Mouse (Mus musculus) stomach, adult 2 months (tissue): Measurements from ENCODE around the gene Drc3. TPM values are rescaled to one million over a fixed set of nuclear protein-coding genes. Genes with fewer than 3 reads are reported as not detected.

Experiments
- polyA plus RNA-seq: library from polyadenylated mRNA; depleted of rRNA; stranded (reverse); fragments of >200 nt; gene quantifications from 2 replicates; pipeline ENCODE4 v1.2.3, GENCODE M21; 2012; rRNA removed

Gene Drc3
- polyA plus RNA-seq, result 0.12 TPM in 1 of 2 replicates, not detected in the other

GRCm38 (mm10) chr11:60352559-60353411 is at the start of gene Drc3, which contains the start of gene Tom1l2:
Gene Drc3 (plus strand): TSS chr11:60353329.
Gene Tom1l2 (minus strand): TSS chr11:60352905.

GRCm38 (mm10) chr11:60416963-60417716 is 64.0 kb downstream of the Drc3 start, which contains the start of gene Gid4:
Gene Gid4 (plus strand): TSS chr11:60417145.

GRCm38 (mm10) chr11:60417717-60418472 is 64.8 kb downstream of the Drc3 start, which contains the start of gene Atpaf2:
Gene Atpaf2 (minus strand): TSS chr11:60418457.

Other genes with a start within 250 kb of the Drc3 start
- 32.3 TPM in 2 replicates for gene Rai1, start 248.3 kb upstream of the Drc3 start, polyA plus RNA-seq
- 81.7 and 91.5 TPM in 2 replicates for gene Srebf1, start 130.7 kb upstream of the Drc3 start, polyA plus RNA-seq
- gene Tom1l2, start 424 bp upstream of the Drc3 start, polyA plus RNA-seq, result 39.9 and 40.3 TPM in 2 replicates
- 9.9 and 12.3 TPM in 2 replicates for gene Gid4, start 63.8 kb downstream of the Drc3 start, polyA plus RNA-seq
- gene Atpaf2, start 65.1 kb downstream of the Drc3 start, polyA plus RNA-seq, result 15.6 and 22.1 TPM in 2 replicates
- gene Drg2, start 101.3 kb downstream of the Drc3 start, polyA plus RNA-seq, result 21.5 and 23.9 TPM in 2 replicates
- 0.11 and 0.25 TPM in 2 replicates for gene Myo15, start 116.0 kb downstream of the Drc3 start, polyA plus RNA-seq
- 8.8 and 10.8 TPM in 2 replicates for gene Alkbh5, start 183.1 kb downstream of the Drc3 start, polyA plus RNA-seq